Mouse (Mus musculus) spleen, adult 2 months (tissue): ENCODE measurements around the gene Mef2c.

ENCODE experiments used
- CTCF ChIP-seq: fragments of 200-500 bp; IDR thresholded peaks from 2 replicates; pipeline ENCODE4 v1.5.1; 2011; ENCODE audit warnings: mild to moderate bottlenecking, inconsistent platforms; ENCODE audit not compliant: insufficient read depth, insufficient read length, insufficient replicate concordance; ENCODE audit errors: extremely low read depth
- POLR2A ChIP-seq: fragments of 200-500 bp; IDR thresholded peaks from 2 replicates; pipeline ENCODE4 v1.6.1; 2011; ENCODE audit warnings: low read depth, low read length, inconsistent platforms

DNA sequence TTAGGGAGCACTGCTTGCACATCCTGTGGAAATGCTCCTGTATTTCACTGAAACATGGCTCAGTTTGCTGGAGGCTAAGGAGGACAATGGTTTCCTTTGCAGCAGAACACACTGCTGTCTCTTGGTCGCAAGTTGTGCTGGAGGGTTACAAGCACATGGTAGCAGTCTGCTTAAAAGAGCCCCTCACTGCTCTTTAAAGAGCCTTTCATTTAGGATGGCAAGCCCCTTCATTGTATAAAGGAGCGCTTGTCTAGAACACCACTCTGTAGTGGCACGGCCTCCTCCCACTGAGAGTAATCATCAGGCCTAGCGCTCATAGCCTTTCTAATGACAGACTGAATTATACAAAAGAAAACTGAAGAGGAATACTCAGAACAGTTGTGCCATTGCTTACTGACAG is 80.0 kb downstream of the Mef2c start:
- TF ChIP-seq CTCF: no peak
- TF ChIP-seq POLR2A: no peak
